Mouse (Mus musculus) cerebellum, postnatal 10 days (tissue): ENCODE data around the gene Lrrc74b.
"Not testable (repeated sequence)": the region's sequence is repeated elsewhere in the genome, so short reads cannot be mapped to it uniquely, and the experiment has no call there.

Experiments
- DNase-seq, 2 experiments: peaks; one replicate each; pipeline ENCODE4 v3.0.0; 2021; ENCODE audit warnings: mixed read lengths in 2 of 2

Lrrc74b gene

GRCm38 (mm10) chr16:17561128-17561750 lies at the start of gene Lrrc74b:
Lrrc74b (minus strand) TSS chr16:17561247.
- peak; percentile 76 to 78 for DNase-seq

DNA sequence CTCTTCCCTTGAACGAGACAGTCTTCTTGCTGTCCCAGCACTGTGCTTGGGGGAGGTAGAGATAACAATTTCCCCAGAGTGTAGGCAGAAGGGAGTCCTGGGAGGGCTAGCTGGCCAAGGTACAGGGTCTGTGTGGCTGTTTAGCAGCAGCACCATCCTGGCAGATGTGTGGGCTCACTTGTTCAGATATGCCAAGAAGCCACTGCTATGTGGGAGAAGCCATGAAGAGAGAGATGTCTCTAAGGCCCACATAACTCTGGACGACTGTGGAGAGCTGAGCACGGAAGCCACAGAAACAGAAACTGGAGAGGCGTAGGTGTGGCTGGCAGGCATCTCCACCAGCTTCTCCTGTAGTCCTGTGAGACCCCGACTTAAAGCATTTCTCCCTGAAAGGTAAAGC lies 44.6 kb upstream of the Lrrc74b start:
- no peak for DNase-seq

- DNase-seq = no peak
Measured at GRCm38 (mm10) chr16:17604941-17605340, 43.9 kb upstream of the Lrrc74b start.

DNA sequence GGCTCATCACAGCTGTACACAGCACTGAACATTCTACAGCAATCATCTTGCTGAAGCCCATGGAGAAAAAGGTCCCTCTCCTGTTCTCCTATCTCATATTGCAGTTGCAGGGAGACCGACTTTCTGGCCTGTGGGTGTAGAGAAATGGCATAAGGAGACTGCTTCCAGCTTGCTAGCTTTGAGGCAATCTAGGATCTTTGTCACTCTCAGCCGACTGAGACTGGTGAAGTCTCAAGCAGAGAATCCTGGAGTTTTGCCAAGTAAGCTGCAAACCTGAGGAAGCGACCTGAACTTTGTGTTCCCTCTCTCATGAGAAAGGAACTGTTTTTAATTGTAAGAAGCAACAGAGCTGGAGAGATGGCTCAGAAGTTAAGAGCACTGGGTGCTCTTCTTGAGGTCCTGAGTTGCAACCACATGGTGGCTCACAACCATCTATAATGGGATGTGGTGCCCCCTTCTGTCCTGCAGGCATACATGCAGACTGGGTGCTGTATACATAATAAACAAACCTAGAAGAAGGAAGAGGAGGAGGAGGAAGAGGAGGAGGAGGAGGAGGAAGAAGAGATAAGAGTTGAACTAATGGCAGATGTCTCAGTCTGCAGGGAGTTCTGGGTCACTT lies 40.0 kb upstream of the Lrrc74b start:
- peak; percentile 9 to 18 for DNase-seq

- no peak for DNase-seq
Measured at GRCm38 (mm10) chr16:17590731-17591130, 29.7 kb upstream of the Lrrc74b start.

GRCm38 (mm10) chr16:17584555-17584954 lies 23.5 kb upstream of the Lrrc74b start:
- DNase-seq = no peak

DNA sequence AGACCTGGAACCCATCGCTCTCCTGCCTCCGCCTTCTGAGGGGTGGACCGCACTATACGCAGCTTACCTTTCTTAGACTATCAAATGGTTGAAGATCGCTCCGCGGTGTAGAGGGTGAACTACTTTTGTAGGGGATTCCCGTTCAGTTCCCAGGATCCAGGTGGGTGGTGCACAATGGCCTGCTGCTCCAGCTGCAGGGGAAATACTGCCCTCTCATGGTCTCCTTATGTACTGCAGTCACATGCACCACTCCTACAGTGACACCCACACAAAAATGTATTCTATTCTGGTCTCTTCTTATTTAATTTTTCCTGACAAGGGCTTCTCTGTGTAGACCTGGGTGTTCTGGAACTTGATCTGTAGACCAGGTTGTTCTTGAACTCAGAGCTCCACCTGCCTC lies 22.0 kb upstream of the Lrrc74b start, which contains the start of gene Slc7a4:
TSS of gene Slc7a4 (minus strand) at position 151 of the 400 bp plus-strand sequence.
- DNase-seq = peak; percentile 28 to 47

DNA sequence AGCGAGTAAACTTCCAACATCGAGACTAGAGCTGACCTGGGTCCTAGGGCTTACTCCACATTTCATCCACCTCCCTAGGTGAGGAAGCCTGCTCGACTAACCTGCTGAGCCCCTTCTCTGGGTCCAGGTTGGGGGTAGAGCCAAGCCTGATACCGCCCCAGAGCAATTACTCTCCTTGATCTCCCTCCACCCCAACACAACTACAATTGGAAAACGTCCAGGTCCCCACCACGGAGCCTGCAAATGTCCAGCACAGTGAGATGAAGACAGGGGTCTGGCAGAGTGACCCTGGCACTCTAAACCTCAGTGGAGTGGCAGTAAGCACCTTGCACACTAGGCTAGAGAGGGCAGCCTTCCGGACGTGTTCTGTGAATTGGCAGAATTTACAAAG lies 15.8 kb upstream of the Lrrc74b start:
- DNase-seq = peak; percentile 57 to 73

DNA sequence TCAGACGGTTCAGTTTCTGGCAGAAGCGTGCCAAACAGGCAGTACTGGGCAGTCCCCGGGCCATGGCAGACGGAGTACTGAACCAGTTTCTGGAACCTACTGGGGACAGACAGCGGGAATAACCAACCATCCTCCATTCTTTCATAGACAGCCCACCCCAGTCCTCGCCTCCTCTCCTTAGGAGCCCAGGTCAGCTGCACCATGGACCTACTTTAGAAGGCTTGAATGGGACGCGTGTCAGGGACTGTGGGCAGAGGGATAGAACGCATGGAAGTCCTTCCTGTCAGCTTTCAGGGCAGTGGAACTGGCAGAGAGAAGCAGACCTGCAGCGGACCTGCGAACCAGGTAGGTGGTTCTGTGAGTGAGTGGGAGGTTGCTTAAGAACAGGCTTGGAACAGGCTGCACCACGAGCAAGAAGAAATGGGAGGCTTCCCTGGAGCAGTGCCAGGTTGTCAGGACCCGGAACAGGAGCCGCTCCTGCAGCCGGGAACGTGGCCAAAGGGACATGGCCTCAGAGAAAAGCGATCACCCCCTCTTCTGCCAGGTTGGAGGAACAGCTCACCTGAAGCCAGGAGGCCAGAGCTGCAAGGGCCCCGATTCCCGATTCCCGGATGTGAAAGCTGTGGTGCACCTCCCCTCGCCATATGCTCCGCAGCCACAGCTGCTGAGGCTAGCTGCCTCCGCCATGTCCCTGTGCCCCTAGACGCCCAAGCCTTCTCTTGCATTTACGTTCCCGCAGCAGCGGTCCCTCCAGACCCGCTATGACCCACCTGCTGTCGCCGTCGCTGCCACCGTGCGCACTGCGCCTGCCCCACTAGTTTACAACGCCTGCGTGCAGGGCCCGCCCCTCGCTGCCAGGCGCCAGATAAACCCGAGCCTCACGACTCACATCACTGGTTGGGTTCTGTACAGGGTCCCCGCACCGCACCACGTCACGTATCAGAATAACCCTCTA lies 15.1 kb upstream of the Lrrc74b start:
- peak; percentile 90 to 93 for DNase-seq

DNA sequence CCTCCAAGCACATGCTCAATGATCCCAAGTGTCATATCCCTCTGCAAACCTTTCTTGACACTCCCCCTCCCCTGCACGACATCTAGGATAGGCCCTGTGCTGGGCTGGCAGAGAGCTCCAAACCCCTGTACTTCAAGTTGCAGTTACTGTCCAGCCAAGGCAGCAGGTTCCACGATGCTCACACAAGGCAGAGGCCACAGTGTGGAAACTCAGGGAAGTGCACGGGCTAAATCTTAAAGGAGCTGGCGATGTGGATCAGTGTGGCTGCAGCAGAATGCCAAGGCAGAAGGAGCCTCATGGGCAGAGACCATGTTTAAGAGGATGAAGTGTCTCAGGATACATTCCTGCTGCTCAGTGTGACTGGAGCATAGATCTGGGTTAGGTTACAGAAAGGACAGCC lies 5.1 kb upstream of the Lrrc74b start:
- DNase-seq = no peak

- no peak for DNase-seq
Measured at GRCm38 (mm10) chr16:17564771-17565170, 3.7 kb upstream of the Lrrc74b start.

GRCm38 (mm10) chr16:17564221-17564620 lies 3.2 kb upstream of the Lrrc74b start:
- no peak for DNase-seq

DNA sequence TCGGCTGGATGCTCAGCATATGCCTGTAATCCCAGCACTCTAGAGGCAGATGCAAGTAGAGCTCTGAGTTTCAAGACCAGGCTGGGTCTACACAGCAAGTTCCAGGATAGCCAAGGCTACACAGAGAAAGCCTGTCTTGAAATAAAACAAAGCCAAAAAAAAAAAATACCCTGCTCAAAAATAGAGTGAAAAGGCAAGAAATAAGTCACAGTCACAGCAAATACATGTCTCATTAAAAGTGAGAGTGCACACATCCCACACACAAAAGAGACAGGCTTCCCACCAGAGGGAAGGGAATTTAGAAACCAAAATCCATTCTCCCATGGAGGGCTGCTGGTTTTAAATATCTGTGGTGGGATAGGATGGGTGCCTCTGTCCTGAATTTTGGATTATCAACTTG lies 2.5 kb upstream of the Lrrc74b start:
- no peak for DNase-seq

DNA sequence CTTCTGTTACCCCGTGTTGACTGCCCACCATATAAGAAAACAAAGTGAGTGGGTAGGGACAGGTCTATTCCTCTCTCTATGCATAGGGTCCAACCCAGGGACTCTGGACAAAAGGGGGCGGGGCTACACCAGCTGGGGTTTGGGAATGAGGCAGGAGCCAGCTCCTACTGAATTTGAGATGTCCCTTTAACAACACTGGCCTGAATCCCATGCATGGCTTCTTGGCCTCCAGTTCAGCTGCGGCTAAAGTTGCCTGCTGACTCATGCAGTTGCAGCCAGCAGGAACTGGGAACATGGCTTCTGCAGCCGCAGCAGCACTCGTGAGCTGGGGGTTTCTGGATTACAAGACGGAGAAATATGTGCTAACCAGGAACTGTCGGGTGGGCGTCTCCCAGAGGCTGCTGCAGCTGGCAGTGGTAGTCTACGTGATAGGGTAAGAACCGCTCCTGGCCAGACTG lies 733 bp upstream of the Lrrc74b start, which contains the start of gene P2rx6:
TSS of gene P2rx6 (plus strand) at position 135 of the 458 bp plus-strand sequence.
- DNase-seq = peak; percentile 65 to 70

GRCm38 (mm10) chr16:17559396-17560027 lies 1.5 kb downstream of the Lrrc74b start:
- no peak for DNase-seq

GRCm38 (mm10) chr16:17558811-17559210 lies 2.2 kb downstream of the Lrrc74b start:
- DNase-seq = no peak

DNA sequence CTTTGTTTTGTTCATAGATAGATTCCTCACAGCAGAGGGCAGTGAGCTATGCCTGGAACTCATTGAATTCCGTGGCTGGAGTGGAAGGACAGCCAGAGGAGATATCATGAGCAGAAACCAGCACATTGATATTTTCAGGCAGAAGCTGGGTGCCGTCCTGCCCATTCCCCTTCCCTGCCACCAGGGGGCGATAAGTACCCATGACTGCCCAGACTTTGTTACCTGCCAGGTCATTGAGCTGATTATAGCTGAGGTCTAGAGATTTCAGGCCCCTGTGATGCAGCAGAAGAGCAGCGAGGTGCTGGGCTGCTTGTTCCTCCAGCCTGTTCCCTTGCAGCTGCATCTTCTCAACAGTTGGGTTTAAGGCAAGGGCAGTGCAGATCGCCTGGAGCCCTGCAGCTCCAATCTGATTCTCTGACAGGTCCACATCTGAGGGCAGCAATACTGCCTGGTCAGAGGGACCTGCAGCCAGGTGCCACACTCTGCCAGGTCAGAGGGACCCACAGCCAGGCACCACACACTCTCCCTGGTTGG lies 3.0 kb downstream of the Lrrc74b start:
- peak; percentile 86 to 90 for DNase-seq

- DNase-seq = no peak
Measured at GRCm38 (mm10) chr16:17556907-17557306, 4.1 kb downstream of the Lrrc74b start.

GRCm38 (mm10) chr16:17556180-17556579 lies 4.9 kb downstream of the Lrrc74b start:
- DNase-seq = no peak

- not testable (repeated sequence) for DNase-seq
Measured at GRCm38 (mm10) chr16:17554702-17555101, 6.3 kb downstream of the Lrrc74b start.

GRCm38 (mm10) chr16:17553910-17554685 lies 6.9 kb downstream of the Lrrc74b start:
- DNase-seq = peak in 1 of 2 experiments; percentile 30

DNA sequence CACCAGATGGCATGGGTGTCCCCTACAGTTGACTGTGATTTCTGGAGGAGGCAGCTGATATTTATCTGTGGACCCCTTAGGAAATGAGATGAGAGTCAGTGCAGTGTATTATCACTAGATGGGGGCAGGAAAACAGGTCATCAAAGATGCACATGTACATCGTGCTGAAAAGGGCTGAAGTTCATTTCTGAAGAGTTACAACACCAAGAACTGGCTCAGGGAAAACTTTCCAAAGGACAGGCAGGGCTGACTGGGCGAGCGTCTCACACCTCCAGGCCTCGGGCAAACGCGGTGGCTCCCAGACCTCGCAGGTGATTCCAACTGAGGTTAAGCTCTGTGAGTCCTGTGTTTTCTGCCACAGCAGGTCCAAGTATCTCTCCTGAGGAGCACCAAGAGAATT lies 8.2 kb downstream of the Lrrc74b start:
- no peak for DNase-seq
